Mouse (Mus musculus): Measurements from ENCODE around the gene Zfp821. TPM values are rescaled to one million over a fixed set of nuclear protein-coding genes. Genes with fewer than 3 reads are reported as not detected.

The Zfp821 gene
- total RNA-seq, 1 experiment from 2014 or later, result 13.3 TPM

Other genes starting within 250 kb of the Zfp821 start
- gene Pmfbp1, start 211.5 kb upstream of the Zfp821 start, total RNA-seq (2021), result not detected in 2 replicates
- 27.9 and 29.1 TPM in 2 replicates for gene Dhx38, start 139.7 kb upstream of the Zfp821 start, total RNA-seq (2021)
- gene Txnl4b, start 139.7 kb upstream of the Zfp821 start, total RNA-seq (2021), result 13.1 and 16.2 TPM in 2 replicates
- gene Hp, start 126.4 kb upstream of the Zfp821 start, total RNA-seq (2021), result 78.2 and 105 TPM in 2 replicates
- gene Dhodh, start 96.9 kb upstream of the Zfp821 start, total RNA-seq (2021), result 23.6 and 25.1 TPM in 2 replicates
- 0.06 TPM in 1 of 2 replicates, not detected in the other for gene Pkd1l3, start 91.0 kb upstream of the Zfp821 start, total RNA-seq (2021)
- 88.2 and 97.6 TPM in 2 replicates for gene Ist1, start 12.3 kb upstream of the Zfp821 start, total RNA-seq (2021)
- gene Atxn1l, start 32.2 kb downstream of the Zfp821 start, total RNA-seq (2021), result 31.0 and 41.8 TPM in 2 replicates
- gene Ap1g1, start 73.0 kb downstream of the Zfp821 start, total RNA-seq (2021), result 91.7 and 93.1 TPM in 2 replicates
- 10.0 and 11.0 TPM in 2 replicates for gene Phlpp2, start 163.0 kb downstream of the Zfp821 start, total RNA-seq (2021)